Mouse (Mus musculus): ENCODE measurements around the gene Golm1. TPM values are rescaled to one million over a fixed set of nuclear protein-coding genes. Genes with fewer than 3 reads are reported as not detected.

The Golm1 gene
- total and polyA plus RNA-seq, 3 experiments, result 6.5 to 16.2 (median 11.4) TPM

DNA sequence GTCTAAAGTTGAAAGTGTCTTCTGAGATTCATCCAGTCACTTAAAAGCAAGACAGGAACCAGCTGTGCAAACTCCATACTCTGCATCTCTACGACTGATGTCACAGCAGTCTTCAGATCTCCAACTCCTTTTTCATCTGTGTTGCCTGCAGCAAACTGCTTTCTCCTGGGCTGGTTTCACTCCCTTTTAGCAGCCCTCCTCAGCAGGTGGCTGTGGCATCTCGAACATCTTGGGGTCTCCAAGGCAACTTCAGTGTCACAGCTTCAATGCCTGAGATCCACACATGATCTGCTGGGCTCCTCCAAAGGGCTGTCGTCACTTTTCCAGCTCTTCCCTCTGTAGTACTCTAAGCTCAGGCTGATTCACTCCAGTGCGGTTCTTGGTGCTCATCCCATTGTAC lies 84.9 kb downstream of the Golm1 start:
- H3K79me2 ChIP-seq (replicated peaks; ENCODE audit: control insufficient read depth, insufficient read depth, low read length), result peaks cover 3% of the 10 kb centered on the region; the same call in 1 of the 2 replicates
- 88% methylated on average over 4 of the region's 4 CpGs for WGBS
- DNase-seq, result no peak
- no peaks in the 10 kb centered on the region; the same call in 1 of the 2 replicates for H3K4me1 ChIP-seq (ENCODE audit: control insufficient read depth, insufficient read depth, low read length)
- intact Hi-C loops (cut with DNase I), result no loop called here
- H3K36me3 ChIP-seq (ENCODE audit: control insufficient read depth, insufficient read depth, low read length), result peaks cover 13% of the 10 kb centered on the region
- TF ChIP-seq CTCF (IDR thresholded peaks at IDR 0.05) (no peak), EP300 (IDR thresholded peaks at IDR 0.05; ENCODE audit: insufficient read depth, low read depth, low read length) (no peak)
- no peak overlapping the region for H3K4me3 ChIP-seq
- no peak overlapping the region for H3K9ac ChIP-seq (ENCODE audit: low read depth, low read length)
- H3K27ac ChIP-seq, result no peak overlapping the region
- no peaks in the 10 kb centered on the region for H3K27me3 ChIP-seq (ENCODE audit: control insufficient read depth, insufficient read depth, low read length)

DNA sequence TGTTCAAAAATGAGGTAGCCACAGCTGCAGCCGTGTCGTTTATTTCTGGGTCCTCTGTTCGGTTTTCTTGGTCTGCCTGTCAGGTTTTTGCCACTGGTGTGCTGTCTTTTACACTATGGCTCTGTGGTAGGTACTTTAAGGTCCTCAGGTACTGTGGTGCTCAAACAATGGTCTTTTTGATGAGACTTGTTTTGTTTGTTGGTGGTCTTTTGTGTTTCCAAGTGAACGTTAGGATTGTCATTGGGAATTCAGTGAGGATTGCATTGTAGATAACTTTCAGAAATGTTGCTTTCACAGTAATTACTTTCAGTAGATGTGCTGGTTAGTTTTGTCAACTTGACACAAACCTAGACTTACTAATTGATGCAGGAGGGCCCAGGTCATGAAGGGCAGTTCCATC lies 85.9 kb downstream of the Golm1 start:
- no peak for DNase-seq
- 86% methylated on average over 4 of the region's 4 CpGs for WGBS
- peaks cover 13% of the 10 kb centered on the region for H3K36me3 ChIP-seq (ENCODE audit: control insufficient read depth, insufficient read depth, low read length)
- no peaks in the 10 kb centered on the region; the same call in 1 of the 2 replicates for H3K4me1 ChIP-seq (ENCODE audit: control insufficient read depth, insufficient read depth, low read length)
- intact Hi-C loops (cut with DNase I), result loop anchor here (5.0 to 10.0 kb wide), 3 partner anchors 72 to 233 kb away; partner anchors contain the start of genes Golm1 and Tut7
- H3K9ac ChIP-seq (ENCODE audit: low read depth, low read length), result no peak overlapping the region
- TF ChIP-seq POLR2A (IDR thresholded peaks at IDR 0.05; ENCODE audit: insufficient read depth, low read depth, low read length), result no peak
- no peak overlapping the region for H3K27ac ChIP-seq
- H3K4me3 ChIP-seq, result no peak overlapping the region
- H3K27me3 ChIP-seq (ENCODE audit: control insufficient read depth, insufficient read depth, low read length), result no peaks in the 10 kb centered on the region
- peaks cover 3% of the 10 kb centered on the region; the same call in 1 of the 2 replicates for H3K79me2 ChIP-seq (replicated peaks; ENCODE audit: control insufficient read depth, insufficient read depth, low read length)

DNA sequence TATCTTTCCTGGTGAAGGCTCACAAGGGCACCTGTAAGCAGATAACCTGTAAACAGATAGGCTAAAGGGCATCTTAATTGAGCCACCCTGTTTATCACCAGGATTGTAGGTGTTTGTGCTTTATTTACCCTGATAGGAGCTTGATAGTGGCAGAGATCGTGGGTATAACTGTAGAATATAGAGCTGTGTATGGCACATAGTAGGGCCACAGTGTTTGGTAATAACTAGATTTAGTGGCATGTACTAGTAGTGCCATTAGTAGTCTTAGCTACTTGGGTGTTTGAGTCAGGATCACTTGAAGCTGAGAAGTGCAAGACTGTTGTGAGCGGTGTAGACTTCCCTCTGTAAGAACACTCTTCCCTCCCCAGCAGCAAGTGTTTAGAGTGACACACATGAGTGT lies 88.4 kb downstream of the Golm1 start:
- Histone ChIP-seq H3K27me3 (ENCODE audit: control insufficient read depth, insufficient read depth, low read length) (no peaks in the 10 kb centered on the region), H3K4me1 (ENCODE audit: control insufficient read depth, insufficient read depth, low read length) (no peaks in the 10 kb centered on the region; the same call in 1 of the 2 replicates), H3K4me3 (no peak overlapping the region), H3K9ac (ENCODE audit: low read depth, low read length) (peak overlapping the region; percentile 35; the same call in 1 of the 2 replicates), H3K27ac (no peak overlapping the region), H3K36me3 (ENCODE audit: control insufficient read depth, insufficient read depth, low read length) (peaks cover 13% of the 10 kb centered on the region), H3K79me2 (replicated peaks; ENCODE audit: control insufficient read depth, insufficient read depth, low read length) (0 out of 2 replicates have a peak, but pooled peaks cover 1% of the 10 kb centered on the region)
- 87% methylated on average over 2 of the region's 2 CpGs for WGBS
- DNase-seq, result no peak
- intact Hi-C loops (cut with DNase I), result loop anchor here (5.0 to 10.0 kb wide), 3 partner anchors 70 to 235 kb away; partner anchors contain the start of genes Golm1 and Tut7
- TF ChIP-seq POLR2A (IDR thresholded peaks at IDR 0.05; ENCODE audit: insufficient read depth, low read depth, low read length) (no peak), CTCF (IDR thresholded peaks at IDR 0.05) (no peak), EP300 (IDR thresholded peaks at IDR 0.05; ENCODE audit: insufficient read depth, low read depth, low read length) (no peak)

DNA sequence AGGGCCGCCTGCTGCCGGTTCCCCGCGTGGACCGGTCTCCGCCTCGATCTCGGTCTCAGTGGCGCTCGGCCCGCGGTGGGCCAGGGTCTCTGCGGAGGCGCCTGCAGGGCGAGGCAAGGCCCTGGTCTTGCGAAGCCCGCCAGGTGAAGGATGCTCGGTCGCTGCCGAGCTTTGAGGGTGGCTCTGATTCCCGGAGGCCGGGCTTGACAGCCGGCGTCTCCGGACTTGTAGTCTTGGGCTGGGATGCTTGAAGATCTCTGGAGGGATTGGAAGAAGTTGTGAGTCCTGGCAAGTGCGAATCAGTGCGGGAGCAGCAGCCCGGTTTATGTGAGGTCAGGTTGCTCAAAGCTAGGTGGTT lies 90.0 kb downstream of the Golm1 start:
- no peak for DNase-seq
- TF ChIP-seq CTCF (IDR thresholded peaks at IDR 0.05), result no peak
- TF ChIP-seq EP300 (IDR thresholded peaks at IDR 0.05; ENCODE audit: insufficient read depth, low read depth, low read length), result no peak
- TF ChIP-seq POLR2A (IDR thresholded peaks at IDR 0.05; ENCODE audit: insufficient read depth, low read depth, low read length), result no peak
- peaks cover 13% of the 10 kb centered on the region for H3K36me3 ChIP-seq (ENCODE audit: control insufficient read depth, insufficient read depth, low read length)

DNA sequence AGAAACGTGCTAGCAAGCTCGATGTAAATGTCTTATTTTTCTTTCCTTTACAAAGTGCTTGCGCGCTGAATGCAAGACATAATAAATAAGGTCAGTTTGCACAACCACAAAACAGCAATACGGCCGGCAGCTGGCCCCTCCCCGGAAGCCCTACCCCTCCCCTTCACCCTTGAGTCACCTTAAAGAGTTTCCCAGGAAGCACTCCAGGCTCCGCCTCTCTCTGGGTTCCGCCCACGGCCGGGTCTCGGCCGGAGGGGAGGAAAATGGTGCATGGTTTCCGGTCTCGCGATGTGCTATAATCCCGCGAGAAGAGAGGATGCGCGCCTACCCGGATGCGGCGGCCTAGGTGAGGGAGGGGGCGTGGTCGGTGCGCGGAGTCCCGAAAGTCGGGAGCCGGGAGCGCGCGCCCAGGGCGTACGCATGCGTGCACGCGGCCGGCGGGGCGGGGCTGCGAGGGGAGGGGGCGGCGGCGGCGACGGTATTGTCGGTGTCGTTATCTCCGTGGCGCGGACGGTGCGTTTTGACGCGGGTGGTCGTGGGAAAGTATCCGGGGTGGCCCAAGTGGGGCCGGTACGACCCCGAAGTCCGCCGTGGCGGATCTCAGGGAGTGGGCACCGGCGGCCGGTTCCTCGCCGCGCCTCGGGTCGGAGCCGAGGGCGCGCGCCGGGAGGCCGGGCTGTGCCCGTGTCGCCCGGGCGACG lies 90.5 kb downstream of the Golm1 start, which contains the start of the genes Agtpbp1 and Naa35:
Gene Agtpbp1, minus strand, starts transcription at position 281 of the 701 bp plus-strand sequence.
Gene Naa35, plus strand, starts transcription at position 313 of the 701 bp plus-strand sequence.
- Histone ChIP-seq H3K4me3 (peak within 1 kb of the TSS; percentile 82), H3K36me3 (ENCODE audit: control insufficient read depth, insufficient read depth, low read length) (peaks cover 13% of the 10 kb centered on the region), H3K79me2 (replicated peaks; ENCODE audit: control insufficient read depth, insufficient read depth, low read length) (no peaks in the 10 kb centered on the region), H3K4me1 (ENCODE audit: control insufficient read depth, insufficient read depth, low read length) (no peaks in the 10 kb centered on the region; the same call in 1 of the 2 replicates), H3K9ac (ENCODE audit: low read depth, low read length) (peak within 1 kb of the TSS; percentile 86), H3K27me3 (ENCODE audit: control insufficient read depth, insufficient read depth, low read length) (no peaks in the 10 kb centered on the region), H3K27ac (peak within 1 kb of the TSS; percentile 93)
- TF ChIP-seq POLR2A (IDR thresholded peaks at IDR 0.05; ENCODE audit: insufficient read depth, low read depth, low read length), result peak; percentile 90
- TF ChIP-seq CTCF (IDR thresholded peaks at IDR 0.05), result no peak
- TF ChIP-seq EP300 (IDR thresholded peaks at IDR 0.05; ENCODE audit: insufficient read depth, low read depth, low read length), result peak; percentile 54; the same call in 1 of the 2 replicates
- DNase-seq, result peak; percentile 99 to 100
- intact Hi-C loops (cut with DNase I), result loop anchor here (1.0 to 10.0 kb wide), 4 partner anchors 28 to 237 kb away; partner anchors contain the start of genes Golm1 and Tut7
- WGBS, result under 1% methylated on average over 83 of the region's 83 CpGs

More for the DNA sequence above, 90.0 kb downstream of the Golm1 start:
- Histone ChIP-seq H3K27ac (peak overlapping the region; percentile 84), H3K79me2 (replicated peaks; ENCODE audit: control insufficient read depth, insufficient read depth, low read length) (no peaks in the 10 kb centered on the region), H3K9ac (ENCODE audit: low read depth, low read length) (peak overlapping the region; percentile 86), H3K4me1 (ENCODE audit: control insufficient read depth, insufficient read depth, low read length) (no peaks in the 10 kb centered on the region; the same call in 1 of the 2 replicates), H3K4me3 (peak overlapping the region; percentile 82), H3K27me3 (ENCODE audit: control insufficient read depth, insufficient read depth, low read length) (no peaks in the 10 kb centered on the region)
- intact Hi-C loops (cut with DNase I), result loop anchor here (1.0 to 10.0 kb wide), 4 partner anchors 28 to 237 kb away; partner anchors contain the start of genes Golm1 and Tut7
- WGBS, result under 1% methylated on average over 28 of the region's 28 CpGs

Other genes with a start within 250 kb of the Golm1 start
- gene Agtpbp1, start 90.6 kb downstream of the Golm1 start, total RNA-seq (2021), result 100 to 1,000 TPM; 151 to 173 TPM
- gene Agtpbp1, start 90.6 kb downstream of the Golm1 start, polyA plus RNA-seq (2012; rRNA removed), result 27.9 and 62.9 TPM in 2 replicates
- gene Naa35, start 90.6 kb downstream of the Golm1 start, total RNA-seq (2021), result 100 to 1,000 TPM in 1 of 2 experiments, 10 to 100 TPM in 1; 79.9 to 106 TPM
- 28.0 and 67.3 TPM in 2 replicates for gene Naa35, start 90.6 kb downstream of the Golm1 start, polyA plus RNA-seq (2012; rRNA removed)
- gene 4921517D22Rik, start 18.3 kb upstream of the Golm1 start, total RNA-seq (2021), result not detected
- not detected in 2 replicates for gene 4921517D22Rik, start 18.3 kb upstream of the Golm1 start, polyA plus RNA-seq (2012; rRNA removed)
- gene Spata31d1a, start 34.5 kb upstream of the Golm1 start, total RNA-seq (2021), result not detected
- 0.09 and 0.14 TPM in 2 replicates for gene Spata31d1a, start 34.5 kb upstream of the Golm1 start, polyA plus RNA-seq (2012; rRNA removed)
- not detected for gene Spata31d1b, start 36.5 kb upstream of the Golm1 start, total RNA-seq (2021)
- gene Spata31d1b, start 36.5 kb upstream of the Golm1 start, polyA plus RNA-seq (2012; rRNA removed), result 0.03 and 0.04 TPM in 2 replicates
- gene Spata31d1d, start 55.9 kb upstream of the Golm1 start, total RNA-seq (2021), result not detected
- gene Spata31d1d, start 55.9 kb upstream of the Golm1 start, polyA plus RNA-seq (2012; rRNA removed), result 0.04 and 0.06 TPM in 2 replicates
- gene 1700014D04Rik, start 70.9 kb upstream of the Golm1 start, total RNA-seq (2021), result not detected
- gene 1700014D04Rik, start 70.9 kb upstream of the Golm1 start, polyA plus RNA-seq (2012; rRNA removed), result 0.09 TPM in 1 of 2 replicates, not detected in the other
- gene Isca1, start 94.0 kb upstream of the Golm1 start, total RNA-seq (2021), result 100 to 1,000 TPM; 233 to 239 TPM
- 326 and 509 TPM in 2 replicates for gene Isca1, start 94.0 kb upstream of the Golm1 start, polyA plus RNA-seq (2012; rRNA removed)
- not detected for gene Gm49354, start 106.4 kb upstream of the Golm1 start, total RNA-seq (2021)
- not detected in 2 replicates for gene Gm49354, start 106.4 kb upstream of the Golm1 start, polyA plus RNA-seq (2012; rRNA removed)
- gene Tut7, start 147.3 kb upstream of the Golm1 start, total RNA-seq (2021), result 10 to 100 TPM; 41.6 to 45.1 TPM
- 10.3 and 16.3 TPM in 2 replicates for gene Tut7, start 147.3 kb upstream of the Golm1 start, polyA plus RNA-seq (2012; rRNA removed)